Mouse (Mus musculus) bone marrow, adult 2 months (tissue): ENCODE measurements at regions not wholly inside any gene's neighbourhood (a gene's known extent, or its start where the extent isn't known, plus 50 kb on each side); places are given as distances from the start of the nearest gene placed in this dataset.

Experiments
- CTCF ChIP-seq: fragments of 200-500 bp; IDR thresholded peaks from 2 replicates; pipeline ENCODE4 v1.5.1; 2011; ENCODE audit warnings: low read length, control low read depth; ENCODE audit not compliant: control insufficient read depth, insufficient read depth
- POLR2A ChIP-seq: fragments of 200-500 bp; IDR thresholded peaks from 2 replicates; pipeline ENCODE4 v1.6.1; 2011; ENCODE audit warnings: low read depth, mild to moderate bottlenecking, control low read depth, low read length, borderline replicate concordance; ENCODE audit not compliant: control insufficient read depth

- no peak for TF ChIP-seq POLR2A
- TF ChIP-seq CTCF: no peak
Measured at GRCm38 (mm10) chr1:88808508-88808907, 106.5 kb upstream of the Arl4c start.
